Mouse (Mus musculus): ENCODE measurements at regions not wholly inside any gene's neighbourhood (a gene's known extent, or its start where the extent isn't known, plus 50 kb on each side); places are given as distances from the start of the nearest gene placed in this dataset.

GRCm38 (mm10) chr1:113204019-113204418 lies 1339.3 kb upstream of the Dsel start:
- DNase-seq: no peak

GRCm38 (mm10) chr1:113194116-113194812 lies 1329.5 kb upstream of the Dsel start:
- no peak for DNase-seq

- DNase-seq: no peak
Observed at GRCm38 (mm10) chr1:113163173-113163572, 1298.5 kb upstream of the Dsel start.
